Mouse (Mus musculus): ENCODE measurements at regions not wholly inside any gene's neighbourhood (a gene's known extent, or its start where the extent isn't known, plus 50 kb on each side); places are given as distances from the start of the nearest gene placed in this dataset.

DNA sequence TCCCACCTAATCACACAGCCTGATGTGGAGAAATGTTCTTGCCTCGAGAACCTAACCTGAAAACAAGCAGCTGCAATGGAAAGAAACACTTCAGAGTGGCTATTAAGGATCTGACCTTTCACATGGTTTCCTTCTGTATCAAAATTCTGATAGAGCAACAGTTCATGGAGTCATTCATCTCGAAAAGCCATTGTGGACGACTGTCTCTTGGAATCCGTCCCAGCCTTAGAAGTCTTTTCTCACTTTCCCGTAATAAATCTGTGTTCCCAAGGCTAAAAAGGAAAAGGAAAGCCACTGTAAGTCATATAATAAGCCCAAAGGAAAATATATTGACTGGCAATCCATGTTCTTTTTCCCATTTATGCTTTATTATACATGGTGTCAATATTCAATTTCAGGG, 291.4 kb upstream of the Nt5c1b start:
- ATAC-seq (ENCODE audit: low TSS enrichment) = no peak

DNA sequence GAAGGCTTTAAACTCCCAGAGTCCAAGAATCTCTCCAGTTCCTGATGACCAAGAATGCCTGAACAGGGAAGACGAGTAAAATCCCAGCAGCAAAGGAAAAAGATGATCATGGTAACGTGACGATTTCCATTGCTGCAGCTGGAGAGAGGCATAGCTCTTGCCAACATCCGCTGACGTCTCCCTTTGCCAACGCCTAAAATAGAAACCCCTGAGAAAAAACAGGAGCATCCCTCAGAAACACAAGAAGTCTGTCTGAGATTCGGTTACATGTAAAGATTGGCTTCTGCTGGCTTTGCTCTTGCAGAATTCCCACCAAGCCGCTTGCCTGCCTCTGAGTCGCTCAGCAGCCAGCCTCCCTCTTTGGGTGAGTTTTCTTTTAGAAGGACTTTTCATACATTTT, 290.3 kb upstream of the Nt5c1b start:
- ATAC-seq (ENCODE audit: low TSS enrichment) = peak; percentile 86

DNA sequence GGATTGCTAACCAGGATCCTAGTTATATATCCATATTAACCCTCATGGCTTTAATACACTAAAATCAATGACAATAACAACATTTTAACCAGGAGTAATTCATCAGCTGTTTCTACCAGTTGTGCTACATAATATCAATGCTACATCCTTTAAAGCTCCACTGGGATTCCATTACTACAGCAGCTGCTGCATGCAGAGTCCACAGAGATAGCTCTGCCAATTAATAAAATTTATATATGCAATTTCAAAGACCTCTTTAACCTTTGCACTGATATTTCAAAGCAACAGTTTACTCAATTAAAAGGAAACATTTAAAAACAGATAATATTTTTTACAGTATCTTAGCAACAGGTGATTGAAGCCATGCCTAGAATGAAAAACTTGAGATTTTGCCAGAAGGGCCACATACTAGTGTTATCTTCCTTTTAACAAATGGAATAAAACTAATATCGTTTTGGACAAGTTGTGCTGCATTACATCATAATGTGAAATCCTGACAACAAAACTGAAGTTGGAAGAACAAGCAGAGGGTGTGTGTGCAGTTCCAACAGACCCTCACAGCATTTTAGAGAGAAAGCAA, 256.8 kb upstream of the Nt5c1b start:
- no peak for ATAC-seq (ENCODE audit: low TSS enrichment)

- no peak for ATAC-seq (ENCODE audit: low TSS enrichment)
Measured at GRCm38 (mm10) chr12:10122102-10122501, 247.7 kb upstream of the Nt5c1b start.

- ATAC-seq (ENCODE audit: low TSS enrichment) = no peak
Measured at GRCm38 (mm10) chr12:10127995-10128573, 241.7 kb upstream of the Nt5c1b start.

DNA sequence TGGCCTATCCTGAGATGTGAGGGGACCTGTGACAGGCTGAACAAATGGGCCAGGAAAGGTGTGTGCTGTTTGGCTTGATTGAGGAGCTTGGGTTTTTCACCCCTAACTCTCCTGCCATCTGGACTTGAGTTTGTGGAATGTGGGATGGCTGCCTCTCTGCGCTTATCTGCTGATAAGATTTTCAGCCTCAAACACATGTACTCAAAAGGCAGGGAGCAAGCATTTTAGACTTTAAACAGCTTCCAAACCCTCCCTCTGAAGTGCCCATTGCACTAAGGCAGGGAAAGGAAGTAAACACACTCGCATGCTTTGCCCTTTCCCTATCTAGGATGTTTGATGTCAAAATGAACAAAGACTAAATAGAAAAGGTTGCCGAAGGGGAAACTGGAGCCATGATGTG, 235.6 kb upstream of the Nt5c1b start:
- ATAC-seq (ENCODE audit: low TSS enrichment) = no peak

DNA sequence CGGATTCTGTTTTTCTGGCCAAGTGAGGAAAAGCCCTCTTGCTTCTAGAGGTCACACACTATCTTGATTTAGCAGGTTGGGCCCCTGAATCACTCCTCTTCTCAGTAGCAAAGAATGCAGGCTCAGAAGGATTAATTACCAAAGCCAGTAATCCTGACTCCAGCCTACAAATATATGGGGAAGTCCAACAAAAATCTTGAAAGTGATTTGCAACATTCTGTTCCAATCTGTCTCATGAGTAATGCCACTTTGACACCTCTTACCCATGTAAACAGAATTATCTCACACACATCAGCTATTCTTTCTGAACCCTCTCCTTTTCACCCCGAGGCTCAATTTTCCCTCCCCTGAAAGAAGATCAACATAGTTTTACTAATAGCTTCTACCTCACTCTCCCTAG, 233.9 kb upstream of the Nt5c1b start:
- ATAC-seq (ENCODE audit: low TSS enrichment) = no peak

DNA sequence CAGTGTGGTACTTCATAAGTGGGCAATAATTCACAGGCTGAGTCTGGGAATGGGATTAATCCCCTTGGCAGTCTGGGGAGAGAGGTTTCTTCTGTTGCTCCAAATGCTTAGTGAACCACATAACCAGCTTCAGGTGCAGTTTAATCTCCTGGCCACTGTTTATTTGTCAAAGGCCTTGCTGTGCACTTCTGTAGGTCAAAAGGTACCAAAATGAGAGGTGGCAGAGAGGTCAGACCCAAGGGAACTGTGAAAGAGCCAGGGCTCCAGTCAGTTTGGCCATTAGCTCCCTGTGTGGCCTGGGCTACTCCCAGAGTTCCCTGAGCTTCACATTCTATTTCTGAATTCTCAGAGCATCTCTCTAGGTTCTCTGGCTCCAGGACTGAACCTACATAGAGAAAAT, 229.6 kb upstream of the Nt5c1b start:
- ATAC-seq (ENCODE audit: low TSS enrichment) = no peak

GRCm38 (mm10) chr12:10160837-10161236, 208.9 kb upstream of the Nt5c1b start:
- peak; percentile 96 for ATAC-seq (ENCODE audit: low TSS enrichment)

- ATAC-seq (ENCODE audit: low TSS enrichment) = no peak
Measured at GRCm38 (mm10) chr12:10168042-10168441, 201.7 kb upstream of the Nt5c1b start.

- ATAC-seq (ENCODE audit: low TSS enrichment) = peak; percentile 100
Measured at GRCm38 (mm10) chr12:10168581-10168980, 201.2 kb upstream of the Nt5c1b start.

- ATAC-seq (ENCODE audit: low TSS enrichment) = no peak
Measured at GRCm38 (mm10) chr12:10178718-10179117, 191.1 kb upstream of the Nt5c1b start.

DNA sequence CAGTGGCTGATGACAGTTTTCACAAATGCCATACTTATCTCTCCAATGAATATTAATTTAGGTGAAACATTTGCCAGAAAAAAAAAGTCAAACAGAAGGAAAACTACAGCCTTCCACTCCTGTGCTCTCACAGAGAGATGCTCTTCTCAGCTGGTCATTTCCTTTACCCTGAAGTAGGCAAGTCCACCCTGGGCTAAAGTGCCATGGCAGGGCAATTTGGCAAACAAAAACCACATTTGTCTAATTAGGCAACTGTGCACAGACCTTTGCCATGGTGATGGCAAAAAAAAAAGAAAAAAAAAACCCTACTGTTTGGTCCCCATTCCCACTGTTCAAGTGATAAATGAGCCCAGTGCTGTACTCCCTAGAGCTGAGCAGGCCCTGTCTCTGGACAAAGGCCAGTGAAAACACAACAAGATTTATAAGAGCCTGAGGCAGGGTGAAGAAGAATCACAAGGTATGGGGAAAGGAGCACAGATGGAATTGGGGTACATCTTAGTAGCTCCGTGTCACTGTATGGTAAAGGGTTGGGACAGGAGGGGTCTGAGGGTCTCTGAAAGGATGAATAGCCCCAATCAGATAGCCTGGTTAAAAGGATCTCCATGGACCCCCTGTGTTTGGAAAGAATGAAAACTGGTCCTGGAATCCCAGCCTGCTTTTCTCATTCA, 190.5 kb upstream of the Nt5c1b start:
- no peak for ATAC-seq (ENCODE audit: low TSS enrichment)

- no peak for ATAC-seq (ENCODE audit: low TSS enrichment)
Measured at GRCm38 (mm10) chr12:10179815-10180468, 189.8 kb upstream of the Nt5c1b start.

GRCm38 (mm10) chr12:10182589-10182988, 187.2 kb upstream of the Nt5c1b start:
- ATAC-seq (ENCODE audit: low TSS enrichment) = no peak

DNA sequence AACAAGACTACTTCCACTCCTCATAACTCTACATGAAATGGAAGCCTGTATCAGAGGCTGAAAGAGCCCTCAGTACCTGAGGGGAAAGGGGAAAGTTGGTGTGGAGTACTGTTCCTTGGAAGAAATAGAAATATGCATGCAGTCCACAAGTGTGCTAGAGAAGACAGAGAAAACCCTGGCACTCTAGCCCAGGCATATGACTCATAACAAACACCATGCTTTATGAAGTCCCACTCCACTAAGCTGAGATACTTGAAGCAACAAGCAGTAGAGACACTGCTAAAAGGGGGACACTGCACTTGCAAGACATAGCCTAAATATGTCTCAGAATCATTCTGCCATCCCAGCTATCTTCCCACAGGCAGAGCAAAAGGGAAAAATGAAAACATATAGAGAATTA, 183.2 kb upstream of the Nt5c1b start:
- ATAC-seq (ENCODE audit: low TSS enrichment) = peak; percentile 91

DNA sequence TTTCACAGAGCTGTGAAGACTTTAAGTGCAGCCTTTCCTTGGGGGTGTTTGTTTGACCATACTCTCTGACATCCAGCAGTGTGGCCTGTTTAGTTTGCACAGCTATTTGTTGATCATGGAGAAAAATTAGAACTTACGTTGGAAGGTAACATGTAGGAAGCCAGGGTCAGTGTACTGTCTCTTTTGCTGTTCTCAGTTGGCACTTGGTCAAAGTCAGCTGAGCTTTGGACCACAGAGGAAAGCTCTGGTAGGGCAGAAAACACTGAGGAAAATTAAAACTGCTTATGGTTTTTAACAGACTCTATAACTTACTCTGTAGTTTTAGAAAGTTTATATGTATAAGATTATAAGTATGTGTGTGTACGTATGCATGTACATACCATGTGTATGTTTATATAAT, 180.0 kb upstream of the Nt5c1b start:
- no peak for ATAC-seq (ENCODE audit: low TSS enrichment)

DNA sequence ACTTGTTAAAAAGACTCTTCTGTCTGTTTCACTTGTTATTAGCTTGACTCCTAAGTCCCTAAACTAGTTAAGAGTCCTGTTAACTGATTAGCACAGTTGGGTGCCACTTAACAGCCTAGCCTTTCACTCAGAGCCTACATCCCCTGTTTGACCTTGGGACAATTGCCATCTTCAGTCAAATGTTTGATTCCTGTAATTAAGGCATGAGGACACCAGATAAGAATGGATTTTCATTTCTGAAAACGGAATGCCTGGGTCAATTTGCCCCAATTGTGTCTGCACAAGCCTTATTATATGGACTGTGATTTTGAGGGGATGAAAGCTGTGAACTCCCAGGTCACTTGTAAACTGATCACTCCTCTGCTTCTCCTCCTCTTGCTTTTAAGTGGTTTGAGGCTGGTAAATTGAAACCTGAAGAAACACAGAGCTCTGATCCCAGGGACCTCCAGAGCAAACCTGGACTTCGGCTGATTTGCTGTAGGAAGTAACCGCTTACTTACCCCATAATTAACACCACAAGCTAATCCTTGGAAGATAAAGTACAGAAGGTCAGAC, 171.8 kb upstream of the Nt5c1b start:
- no peak for ATAC-seq (ENCODE audit: low TSS enrichment)

DNA sequence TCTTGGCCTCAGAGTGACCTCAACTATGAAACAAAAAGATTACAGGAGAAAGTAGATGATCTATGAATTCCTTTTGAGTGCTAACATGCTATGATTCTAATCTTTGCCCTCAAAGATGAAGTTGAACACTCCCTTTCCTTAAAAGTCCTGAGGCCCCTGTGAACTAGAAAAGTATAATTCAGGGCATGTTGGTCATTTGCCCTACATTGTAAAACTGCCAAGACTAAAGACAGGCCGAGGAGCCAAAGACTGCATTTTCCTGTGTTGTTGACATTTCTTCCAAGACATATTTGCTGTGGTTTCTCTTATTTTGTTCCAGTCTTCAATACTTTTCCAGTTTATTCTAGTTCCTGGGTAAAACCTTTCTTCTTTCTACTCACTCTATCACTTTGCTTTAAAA, 159.9 kb upstream of the Nt5c1b start:
- no peak for ATAC-seq (ENCODE audit: low TSS enrichment)

GRCm38 (mm10) chr12:10222821-10223220, 147.0 kb upstream of the Nt5c1b start:
- peak; percentile 64 for ATAC-seq (ENCODE audit: low TSS enrichment)

DNA sequence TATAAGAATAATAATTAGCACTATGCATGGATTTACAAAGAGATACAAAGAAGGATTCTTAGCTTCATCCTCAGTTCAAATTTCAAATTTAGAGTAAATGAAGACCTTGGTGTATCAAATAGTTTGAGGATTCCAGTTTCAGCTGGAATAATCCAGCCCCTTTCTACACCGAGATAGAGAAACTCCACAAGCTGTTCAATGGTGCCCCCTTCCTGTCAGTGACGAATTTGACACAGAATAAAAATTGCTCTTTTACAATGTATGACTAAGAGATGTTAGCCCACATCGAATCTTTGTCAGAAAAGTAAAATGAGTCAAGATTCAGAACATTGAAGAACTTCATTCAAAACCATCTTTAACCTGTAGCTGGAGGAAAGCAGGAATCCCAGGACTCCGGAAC, 145.9 kb upstream of the Nt5c1b start:
- ATAC-seq (ENCODE audit: low TSS enrichment) = peak; percentile 85

- no peak for ATAC-seq (ENCODE audit: low TSS enrichment)
Measured at GRCm38 (mm10) chr12:10231144-10231543, 138.6 kb upstream of the Nt5c1b start.

DNA sequence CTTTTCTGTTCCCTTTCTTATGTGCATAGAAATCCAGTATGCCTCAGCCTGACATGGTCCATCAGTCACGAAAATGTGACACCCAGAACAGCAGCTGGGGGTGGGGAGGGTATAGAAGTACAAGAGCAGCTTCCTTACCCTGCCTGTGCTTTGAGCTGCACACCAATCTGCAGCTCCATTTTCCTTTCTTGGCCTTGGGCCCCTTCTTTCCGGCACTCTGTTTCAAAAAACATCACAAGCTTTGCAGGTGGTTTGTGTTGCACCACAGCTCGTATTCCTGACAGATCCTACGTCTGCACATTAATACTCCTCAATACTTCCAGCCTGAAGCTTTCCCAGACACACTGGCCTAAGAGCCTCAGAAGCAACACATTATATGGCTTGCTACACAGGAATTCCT, 138.1 kb upstream of the Nt5c1b start:
- ATAC-seq (ENCODE audit: low TSS enrichment) = no peak
